Mouse (Mus musculus) C2C12 (cell line): ENCODE measurements around the gene Acta2. TPM values are rescaled to one million over a fixed set of nuclear protein-coding genes. Genes with fewer than 3 reads are reported as not detected.

Experiments used
- H3K27me3 ChIP-seq: one replicate; pipeline ENCODE4 v1.6.1; 2011; ENCODE audit not compliant: control insufficient read depth, insufficient read depth, insufficient read length
- H3K36me3 ChIP-seq: one replicate; pipeline ENCODE4 v1.6.1; 2011; ENCODE audit not compliant: control insufficient read depth, insufficient read depth
- H3K4me3 ChIP-seq: one replicate; pipeline ENCODE4 v1.5.1; 2011; ENCODE audit warnings: mild to moderate bottlenecking, control low read depth; ENCODE audit not compliant: poor library complexity, insufficient read depth, severe bottlenecking
- H3K79me2 ChIP-seq: one replicate; pipeline ENCODE4 v1.6.1; 2011; ENCODE audit not compliant: control insufficient read depth, insufficient read depth
- H3K79me3 ChIP-seq: one replicate; pipeline ENCODE4 v1.6.1; 2011; ENCODE audit warnings: low read depth, control low read depth
- H3ac ChIP-seq: one replicate; pipeline ENCODE3; 2011; ENCODE audit warnings: low read depth; ENCODE audit not compliant: control insufficient read depth, insufficient read length
- CEBPB ChIP-seq: IDR thresholded peaks from one replicate; pipeline ENCODE4 v1.6.1; 2011; ENCODE audit warnings: low read depth, mild to moderate bottlenecking, control low read depth, moderate library complexity
- CTCF ChIP-seq: IDR thresholded peaks from one replicate; pipeline ENCODE4 v1.5.1; 2011; ENCODE audit not compliant: control insufficient read depth, insufficient read depth, insufficient read length
- FOSL1 ChIP-seq: IDR thresholded peaks from one replicate; pipeline ENCODE4 v1.8.0; 2011; ENCODE audit warnings: mild to moderate bottlenecking, low read length; ENCODE audit not compliant: poor library complexity, insufficient read depth, severe bottlenecking
- MAX ChIP-seq: IDR thresholded peaks from one replicate; pipeline ENCODE4 v1.6.1; 2011; ENCODE audit warnings: mild to moderate bottlenecking, control low read depth
- MYOD1 ChIP-seq: IDR thresholded peaks from one replicate; pipeline ENCODE4 v1.6.1; 2011; ENCODE audit warnings: low read depth; ENCODE audit not compliant: control insufficient read depth, insufficient read length
- MYOG ChIP-seq: IDR thresholded peaks from one replicate; pipeline ENCODE4 v1.6.1; 2011; ENCODE audit not compliant: control insufficient read depth, insufficient read length; ENCODE audit errors: extremely low read depth
- USF1 ChIP-seq: IDR thresholded peaks from one replicate; pipeline ENCODE4 v1.6.1; 2011; ENCODE audit warnings: low read depth, mild to moderate bottlenecking, control low read depth, moderate library complexity
- polyA plus RNA-seq: library from polyadenylated mRNA; unstranded; fragments of >200 nt; fragmentation: generic; extraction: Trizol; gene quantifications from one replicate; pipeline ENCODE4 v1.2.1, GENCODE M21; 2012; ENCODE audit warnings: missing spikeins

Gene Acta2
- polyA plus RNA-seq, 1 experiment = 1,987 TPM

- no peaks in the 10 kb centered on the region for H3K36me3 ChIP-seq
- H3ac ChIP-seq = no peak overlapping the region
- no peaks in the 10 kb centered on the region for H3K27me3 ChIP-seq
- no peak overlapping the region for H3K4me3 ChIP-seq
- TF ChIP-seq CEBPB (peak; percentile 36), USF1 (no peak)
- H3K79me3 ChIP-seq = no peaks in the 10 kb centered on the region
- H3K79me2 ChIP-seq = no peaks in the 10 kb centered on the region
These were observed 7.0 kb upstream of the Acta2 start for GRCm38 (mm10) chr19:34262273-34262974.

- H3K79me2 ChIP-seq = peaks cover 18% of the 10 kb centered on the region
- peaks cover 10% of the 10 kb centered on the region for H3K79me3 ChIP-seq
- TF ChIP-seq CTCF = no peak
- no peak for TF ChIP-seq MYOD1
- TF ChIP-seq CEBPB = no peak
- TF ChIP-seq MAX = no peak
- TF ChIP-seq FOSL1 = no peak
- TF ChIP-seq MYOG = no peak
- no peak for TF ChIP-seq USF1
- H3K4me3 ChIP-seq = no peak overlapping the region
- no peaks in the 10 kb centered on the region for H3K27me3 ChIP-seq
- no peaks in the 10 kb centered on the region for H3K36me3 ChIP-seq
- H3ac ChIP-seq = no peak overlapping the region
These were observed 1.5 kb upstream of the Acta2 start for GRCm38 (mm10) chr19:34256936-34257335.

DNA sequence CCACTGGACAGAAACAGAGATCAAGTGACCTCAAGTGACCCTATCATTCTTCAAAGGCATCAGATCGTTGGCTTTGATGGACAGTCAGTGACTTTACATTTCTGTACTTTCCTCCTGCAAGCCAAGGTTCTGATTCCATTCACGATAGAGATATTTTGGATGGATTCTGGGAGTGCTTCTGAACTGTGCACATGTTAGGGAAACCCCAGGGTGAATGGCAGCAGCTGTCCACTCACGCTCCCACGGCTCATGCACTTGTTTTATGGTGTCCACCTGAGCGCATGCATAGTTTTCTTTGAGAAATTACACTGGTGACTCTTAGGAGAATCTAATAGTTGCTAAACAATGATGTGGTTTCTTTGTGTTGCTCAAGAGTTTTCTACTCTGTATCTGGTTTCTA lies 759 bp upstream of the Acta2 start:
- no peaks in the 10 kb centered on the region for H3K36me3 ChIP-seq
- H3ac ChIP-seq = no peak overlapping the region
- H3K79me2 ChIP-seq = peaks cover 18% of the 10 kb centered on the region
- no peak overlapping the region for H3K4me3 ChIP-seq
- TF ChIP-seq USF1 (no peak), FOSL1 (no peak), CEBPB (no peak), MYOG (no peak), MYOD1 (no peak), CTCF (no peak), MAX (no peak)
- H3K79me3 ChIP-seq = peaks cover 10% of the 10 kb centered on the region
- H3K27me3 ChIP-seq = no peaks in the 10 kb centered on the region

GRCm38 (mm10) chr19:34254101-34254879 lies 1.1 kb downstream of the Acta2 start:
- peak overlapping the region; percentile 23 for H3K4me3 ChIP-seq
- H3K79me3 ChIP-seq = peaks cover 10% of the 10 kb centered on the region
- no peaks in the 10 kb centered on the region for H3K36me3 ChIP-seq
- no peaks in the 10 kb centered on the region for H3K27me3 ChIP-seq
- no peak for TF ChIP-seq CEBPB
- TF ChIP-seq MAX = no peak
- no peak for TF ChIP-seq MYOG
- peak; percentile 72 for TF ChIP-seq USF1
- peaks cover 18% of the 10 kb centered on the region for H3K79me2 ChIP-seq
- peak overlapping the region; percentile 69 for H3ac ChIP-seq

DNA sequence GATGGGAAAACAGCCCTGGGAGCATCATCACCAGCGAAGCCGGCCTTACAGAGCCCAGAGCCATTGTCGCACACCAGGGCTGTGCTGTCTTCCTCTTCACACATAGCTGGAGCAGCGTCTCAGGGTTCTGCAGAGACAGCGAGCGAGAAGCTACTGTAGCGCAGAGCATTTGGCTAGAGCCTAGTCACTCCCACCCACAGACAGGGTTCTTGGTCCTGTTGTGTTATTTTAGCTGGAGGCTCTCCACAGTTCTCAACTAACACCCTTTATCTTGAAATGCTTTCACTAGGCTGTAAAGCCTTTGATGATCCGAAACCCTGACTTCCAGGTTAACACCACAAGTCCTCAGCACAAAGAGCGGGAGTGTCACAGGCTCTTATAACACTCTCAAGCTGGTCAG lies 2.9 kb downstream of the Acta2 start:
- H3K79me3 ChIP-seq = peaks cover 10% of the 10 kb centered on the region
- peak overlapping the region; percentile 28 for H3ac ChIP-seq
- peaks cover under 1% of the 10 kb centered on the region for H3K36me3 ChIP-seq
- peaks cover 18% of the 10 kb centered on the region for H3K79me2 ChIP-seq
- no peaks in the 10 kb centered on the region for H3K27me3 ChIP-seq
- no peak overlapping the region for H3K4me3 ChIP-seq
- TF ChIP-seq MYOG (no peak), MYOD1 (no peak), CEBPB (no peak), FOSL1 (no peak)

DNA sequence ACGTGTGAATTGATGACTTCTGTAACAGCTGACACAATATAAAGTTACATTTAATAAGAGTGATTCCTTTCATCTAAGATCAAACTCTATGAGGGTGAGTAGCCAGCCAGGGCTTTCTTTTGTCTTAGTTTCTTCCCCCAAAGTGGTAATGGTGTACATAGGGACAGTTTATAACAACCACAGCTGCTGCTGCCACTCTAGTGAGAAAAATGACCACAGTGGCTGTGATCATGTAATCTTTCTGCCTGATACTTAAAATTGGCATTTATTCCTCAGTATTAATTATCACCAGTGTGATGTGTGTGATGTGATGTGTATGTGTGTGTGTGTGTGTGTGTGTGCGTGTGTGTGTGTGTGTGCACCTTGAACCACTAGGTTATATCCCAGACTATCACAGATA lies 3.5 kb downstream of the Acta2 start:
- TF ChIP-seq MAX (no peak), MYOG (no peak), MYOD1 (peak; percentile 95), CEBPB (no peak), USF1 (no peak), FOSL1 (peak; percentile 33), CTCF (no peak)
- Histone ChIP-seq H3ac (no peak overlapping the region), H3K36me3 (peaks cover 6% of the 10 kb centered on the region), H3K27me3 (no peaks in the 10 kb centered on the region), H3K79me3 (peaks cover 10% of the 10 kb centered on the region), H3K79me2 (peaks cover 18% of the 10 kb centered on the region), H3K4me3 (no peak overlapping the region)
